Mouse (Mus musculus) lung, embryonic 15.5 days (tissue): ENCODE results near the gene Tmem26. TPM values are rescaled to one million over a fixed set of nuclear protein-coding genes. Genes with fewer than 3 reads are reported as not detected.
"Not testable (repeated sequence)": the region's sequence is repeated elsewhere in the genome, so short reads cannot be mapped to it uniquely, and the experiment has no call there.

Experiments used
- ATAC-seq: fragments of 200-750 bp; cut with Nextera tagmentation; 2 replicates; pipeline ENCODE4 v1.8.0; 2017; ENCODE audit warnings: moderate number of reproducible peaks, borderline replicate concordance; ENCODE audit not compliant: low FRiP score, low TSS enrichment; ENCODE audit errors: extremely low read depth
- H3K27ac ChIP-seq: fragments of 300-500 bp; sonication (generic); 2 replicates; pipeline ENCODE4 v1.5.1; 2015; ENCODE audit warnings: moderate library complexity, mild to moderate bottlenecking, inconsistent platforms
- H3K27me3 ChIP-seq: fragments of 300-500 bp; sonication (generic); 2 replicates; pipeline ENCODE4 v1.6.1; 2015; ENCODE audit warnings: inconsistent platforms
- H3K36me3 ChIP-seq: fragments of 300-500 bp; sonication (generic); 2 replicates; pipeline ENCODE4 v1.6.1; 2015; ENCODE audit warnings: inconsistent platforms
- H3K4me1 ChIP-seq: fragments of 300-500 bp; sonication (generic); 2 replicates; pipeline ENCODE4 v1.6.1; 2015; ENCODE audit warnings: inconsistent platforms
- H3K4me2 ChIP-seq: fragments of 300-500 bp; sonication (generic); 2 replicates; pipeline ENCODE4 v1.6.1; 2015; ENCODE audit warnings: inconsistent platforms, mild to moderate bottlenecking, moderate library complexity
- H3K4me3 ChIP-seq: fragments of 300-500 bp; sonication (generic); 2 replicates; pipeline ENCODE4 v1.5.1; 2015; ENCODE audit warnings: mild to moderate bottlenecking, inconsistent platforms
- H3K9ac ChIP-seq: fragments of 300-500 bp; sonication (generic); 2 replicates; pipeline ENCODE4 v1.6.1; 2015; ENCODE audit warnings: inconsistent platforms
- H3K9me3 ChIP-seq: fragments of 300-500 bp; sonication (generic); 2 replicates; pipeline ENCODE4 v1.6.1; 2016; ENCODE audit warnings: inconsistent platforms
- WGBS: fragments of 180-500 bp; shearing (Covaris S2); methylation state at CpG from one replicate; pipeline ENCODE4 v1.1.7; 2015; 5-methylcytosine and 5-hydroxymethylcytosine counted together
- polyA plus RNA-seq: library from polyadenylated mRNA; unstranded; fragments of >200 nt; fragmentation: Nextera tagmentation; extraction: Ambion mirVana; gene quantifications from 2 replicates; pipeline ENCODE4 v1.2.1, GENCODE M21; 2015

Gene Tmem26
- polyA plus RNA-seq, 1 experiment from 2014 or later, result 7.2 TPM

GRCm38 (mm10) chr10:68715396-68715795 is 8.1 kb upstream of the Tmem26 start:
- H3K4me1 ChIP-seq, result no peaks in the 10 kb centered on the region
- no peak overlapping the region for H3K27ac ChIP-seq
- 87% methylated on average over 3 of the region's 3 CpGs for WGBS
- H3K27me3 ChIP-seq, result no peaks in the 10 kb centered on the region
- no peak overlapping the region for H3K9ac ChIP-seq
- no peak overlapping the region for H3K4me2 ChIP-seq
- H3K36me3 ChIP-seq, result no peaks in the 10 kb centered on the region
- no peaks in the 10 kb centered on the region for H3K9me3 ChIP-seq
- no peak overlapping the region for H3K4me3 ChIP-seq
- no peak for ATAC-seq

GRCm38 (mm10) chr10:68718375-68718774 is 5.1 kb upstream of the Tmem26 start:
- no peak for ATAC-seq
- Histone ChIP-seq H3K9ac (no peak overlapping the region), H3K27ac (no peak overlapping the region), H3K4me2 (no peak overlapping the region), H3K27me3 (no peaks in the 10 kb centered on the region), H3K4me3 (no peak overlapping the region), H3K9me3 (no peaks in the 10 kb centered on the region), H3K4me1 (peaks cover 12% of the 10 kb centered on the region), H3K36me3 (no peaks in the 10 kb centered on the region)
- 75% methylated on average over 3 of the region's 3 CpGs for WGBS

- H3K4me1 ChIP-seq, result peaks cover 24% of the 10 kb centered on the region
- no peaks in the 10 kb centered on the region for H3K36me3 ChIP-seq
- no peaks in the 10 kb centered on the region for H3K9me3 ChIP-seq
- no peaks in the 10 kb centered on the region for H3K27me3 ChIP-seq
- WGBS, result 36% methylated on average over 5 of the region's 5 CpGs
- H3K4me3 ChIP-seq, result no peak overlapping the region
- ATAC-seq, result no peak
- no peak overlapping the region for H3K9ac ChIP-seq
- H3K27ac ChIP-seq, result no peak overlapping the region
- no peak overlapping the region for H3K4me2 ChIP-seq
Measured at GRCm38 (mm10) chr10:68720887-68721400, 2.5 kb upstream of the Tmem26 start.

GRCm38 (mm10) chr10:68723015-68723414 is 431 bp upstream of the Tmem26 start:
- peak overlapping the region; percentile 60; the same call in 1 of the 2 replicates for H3K4me3 ChIP-seq
- WGBS, result 44% methylated on average over 7 of the region's 7 CpGs
- H3K4me2 ChIP-seq, result peak overlapping the region; percentile 97

DNA sequence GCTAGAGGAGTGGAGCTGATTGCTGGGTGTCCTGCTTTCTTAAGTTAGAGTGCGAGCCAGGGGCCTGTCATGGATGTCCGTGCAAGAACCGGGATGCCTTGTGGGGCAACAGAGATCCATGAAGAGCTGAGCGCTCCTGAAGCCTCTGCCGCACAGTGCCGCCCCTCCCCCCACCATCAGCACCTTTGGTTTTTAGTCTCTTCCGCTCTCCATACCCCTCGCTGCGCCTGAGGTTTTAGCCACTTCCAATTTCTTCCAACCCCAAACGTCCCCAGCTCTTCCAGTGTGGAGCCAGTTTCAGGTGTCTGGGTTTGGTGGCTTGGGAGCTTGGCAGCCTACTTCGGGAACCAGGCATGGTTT is 895 bp downstream of the Tmem26 start:
- peak overlapping the region; percentile 53 for H3K9ac ChIP-seq
- H3K36me3 ChIP-seq, result no peaks in the 10 kb centered on the region
- H3K4me1 ChIP-seq, result peaks cover 24% of the 10 kb centered on the region
- 0 out of 2 replicates have a peak, but pooled peaks have one; percentile 23 for ATAC-seq
- peak overlapping the region; percentile 97 for H3K4me2 ChIP-seq
- H3K27ac ChIP-seq, result no peak overlapping the region
- 2% methylated on average over 11 of the region's 11 CpGs for WGBS
- H3K4me3 ChIP-seq, result peak overlapping the region; percentile 60
- H3K9me3 ChIP-seq, result no peaks in the 10 kb centered on the region
- H3K27me3 ChIP-seq, result no peaks in the 10 kb centered on the region

More at GRCm38 (mm10) chr10:68723015-68723414, 431 bp upstream of the Tmem26 start:
- H3K9ac ChIP-seq, result peak overlapping the region; percentile 53; the same call in 1 of the 2 replicates
- H3K27me3 ChIP-seq, result no peaks in the 10 kb centered on the region
- no peak for ATAC-seq
- H3K36me3 ChIP-seq, result no peaks in the 10 kb centered on the region
- H3K4me1 ChIP-seq, result peaks cover 24% of the 10 kb centered on the region
- H3K9me3 ChIP-seq, result no peaks in the 10 kb centered on the region
- no peak overlapping the region for H3K27ac ChIP-seq

DNA sequence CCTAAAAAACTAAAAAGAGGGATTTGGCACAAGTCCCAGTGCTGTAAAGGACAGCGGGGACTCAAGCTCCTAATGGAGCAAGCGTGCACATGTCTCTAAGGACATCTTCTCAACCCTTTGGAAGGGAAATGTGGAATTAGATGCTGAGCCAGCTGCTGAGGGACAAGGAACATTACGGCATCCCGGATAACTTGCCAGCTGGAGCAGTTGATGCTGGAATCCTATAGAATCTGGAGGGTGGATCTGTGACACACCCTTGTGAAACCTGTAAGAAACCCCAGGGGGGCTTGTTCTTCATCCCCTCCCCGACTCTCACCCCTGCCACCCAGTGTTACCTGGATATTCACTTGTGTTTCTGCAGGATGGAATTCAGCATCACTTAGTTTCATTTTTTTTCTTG is 4.0 kb downstream of the Tmem26 start:
- Histone ChIP-seq H3K27ac (no peak overlapping the region), H3K4me1 (peaks cover 19% of the 10 kb centered on the region), H3K36me3 (no peaks in the 10 kb centered on the region), H3K9me3 (no peaks in the 10 kb centered on the region), H3K27me3 (no peaks in the 10 kb centered on the region), H3K9ac (no peak overlapping the region), H3K4me2 (no peak overlapping the region), H3K4me3 (no peak overlapping the region)
- ATAC-seq, result no peak
- WGBS, result 70% methylated on average over 5 of the region's 5 CpGs

DNA sequence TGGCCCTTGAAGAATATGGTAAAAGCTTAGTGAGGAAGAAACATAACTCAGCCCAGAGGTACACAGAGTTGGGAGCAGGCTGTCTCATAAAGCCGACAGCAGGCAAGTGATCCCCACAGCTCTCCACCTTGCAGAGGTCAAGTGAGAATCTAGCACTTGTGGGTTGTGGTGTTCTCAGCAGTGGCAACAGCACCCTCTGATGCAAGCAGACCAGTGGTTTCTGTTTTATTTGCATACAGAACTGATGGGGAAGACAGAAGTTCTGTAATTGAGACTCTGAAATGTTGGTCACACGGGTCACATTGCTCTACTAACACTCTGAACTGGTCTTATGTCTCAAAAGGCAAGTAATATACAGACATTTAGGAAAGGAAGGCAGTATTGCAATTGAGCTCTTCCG is 12.2 kb downstream of the Tmem26 start:
- Histone ChIP-seq H3K27ac (no peak overlapping the region), H3K4me2 (no peak overlapping the region), H3K36me3 (no peaks in the 10 kb centered on the region), H3K4me3 (no peak overlapping the region), H3K4me1 (no peaks in the 10 kb centered on the region), H3K27me3 (no peaks in the 10 kb centered on the region), H3K9me3 (no peaks in the 10 kb centered on the region), H3K9ac (no peak overlapping the region)
- 85% methylated on average over 3 of the region's 3 CpGs for WGBS
- ATAC-seq, result no peak

- no peaks in the 10 kb centered on the region for H3K36me3 ChIP-seq
- no peaks in the 10 kb centered on the region for H3K9me3 ChIP-seq
- H3K27me3 ChIP-seq, result no peaks in the 10 kb centered on the region
- 47% methylated on average over 7 of the region's 7 CpGs for WGBS
- no peak overlapping the region for H3K4me2 ChIP-seq
- H3K27ac ChIP-seq, result no peak overlapping the region
- H3K4me3 ChIP-seq, result no peak overlapping the region
- H3K4me1 ChIP-seq, result no peaks in the 10 kb centered on the region
- H3K9ac ChIP-seq, result no peak overlapping the region
- ATAC-seq, result no peak
Measured at GRCm38 (mm10) chr10:68737391-68737790, 13.9 kb downstream of the Tmem26 start.

DNA sequence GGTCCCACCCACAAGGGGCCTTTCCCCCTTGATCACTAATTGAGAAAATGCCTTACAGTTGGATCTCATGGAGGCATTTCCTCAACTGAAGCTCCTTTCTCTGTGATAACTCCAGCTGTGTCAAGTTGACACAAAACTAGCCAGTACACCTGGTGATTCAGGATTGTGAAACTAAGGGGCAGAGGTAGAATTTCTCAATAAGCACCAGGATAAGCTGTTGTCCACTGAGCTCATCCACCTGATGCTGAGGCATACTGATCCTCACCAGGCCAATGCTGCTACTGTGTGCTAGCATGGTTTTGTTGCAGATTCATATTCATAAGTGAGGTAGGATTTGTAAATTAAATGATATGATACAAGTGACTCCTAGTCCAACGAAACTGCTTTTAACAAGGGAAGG is 15.5 kb downstream of the Tmem26 start:
- not testable (repeated sequence) for H3K9me3 ChIP-seq, H3K4me1 ChIP-seq, H3K9ac ChIP-seq, H3K27ac ChIP-seq, ATAC-seq, H3K36me3 ChIP-seq, H3K4me2 ChIP-seq, H3K4me3 ChIP-seq, H3K27me3 ChIP-seq
- WGBS, result 79% methylated on average over 1 of the region's 1 CpGs

DNA sequence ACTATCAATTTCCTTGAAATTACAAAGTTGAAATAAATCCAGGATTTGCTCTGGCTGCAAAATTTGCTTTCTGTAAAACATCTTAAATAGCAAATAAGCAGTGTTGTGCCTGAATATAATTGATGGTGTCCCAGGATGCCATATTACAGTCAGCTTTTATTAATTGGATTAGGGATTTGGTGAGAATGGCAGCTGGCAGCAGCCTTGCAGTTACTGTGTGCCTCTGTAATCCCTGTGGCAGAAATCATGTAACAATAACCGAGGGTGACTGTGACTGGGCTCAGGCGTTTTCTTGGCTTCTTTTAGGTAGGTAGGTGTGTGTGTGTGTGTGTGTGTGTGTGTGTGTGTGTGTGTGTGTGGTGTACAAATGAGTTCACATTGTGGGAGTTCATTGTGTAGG is 16.8 kb downstream of the Tmem26 start:
- H3K4me1 ChIP-seq, result no peaks in the 10 kb centered on the region
- H3K27me3 ChIP-seq, result no peaks in the 10 kb centered on the region
- no peaks in the 10 kb centered on the region for H3K9me3 ChIP-seq
- no peak overlapping the region for H3K27ac ChIP-seq
- no peak overlapping the region for H3K4me2 ChIP-seq
- H3K4me3 ChIP-seq, result no peak overlapping the region
- no peaks in the 10 kb centered on the region for H3K36me3 ChIP-seq
- no peak for ATAC-seq
- no peak overlapping the region for H3K9ac ChIP-seq
- WGBS, result 74% methylated on average over 2 of the region's 2 CpGs

DNA sequence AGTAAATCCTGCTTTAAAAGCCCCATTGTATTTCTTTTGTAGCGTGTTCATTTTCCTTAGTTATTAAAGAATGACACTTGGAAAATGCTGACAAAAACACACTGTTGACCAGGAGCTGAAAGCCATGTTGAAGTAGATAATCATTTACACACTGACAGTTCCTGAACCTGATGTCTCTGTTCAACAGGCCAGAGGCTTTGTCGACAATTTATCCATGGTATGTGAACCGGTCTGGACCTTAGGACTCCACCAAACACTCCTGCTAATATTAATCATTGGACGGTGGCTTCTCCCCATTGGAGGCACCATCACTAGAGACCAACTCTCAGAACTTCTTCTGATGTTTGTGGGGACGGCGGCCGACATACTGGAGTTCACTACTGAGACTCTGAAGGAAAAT is 27.5 kb downstream of the Tmem26 start:
- H3K27ac ChIP-seq, result no peak overlapping the region
- H3K4me1 ChIP-seq, result peaks cover 6% of the 10 kb centered on the region; the same call in 1 of the 2 replicates
- H3K4me2 ChIP-seq, result no peak overlapping the region
- no peaks in the 10 kb centered on the region for H3K36me3 ChIP-seq
- no peak overlapping the region for H3K4me3 ChIP-seq
- WGBS, result 80% methylated on average over 7 of the region's 7 CpGs
- ATAC-seq, result no peak
- no peak overlapping the region for H3K9ac ChIP-seq
- no peaks in the 10 kb centered on the region for H3K27me3 ChIP-seq
- H3K9me3 ChIP-seq, result no peaks in the 10 kb centered on the region

DNA sequence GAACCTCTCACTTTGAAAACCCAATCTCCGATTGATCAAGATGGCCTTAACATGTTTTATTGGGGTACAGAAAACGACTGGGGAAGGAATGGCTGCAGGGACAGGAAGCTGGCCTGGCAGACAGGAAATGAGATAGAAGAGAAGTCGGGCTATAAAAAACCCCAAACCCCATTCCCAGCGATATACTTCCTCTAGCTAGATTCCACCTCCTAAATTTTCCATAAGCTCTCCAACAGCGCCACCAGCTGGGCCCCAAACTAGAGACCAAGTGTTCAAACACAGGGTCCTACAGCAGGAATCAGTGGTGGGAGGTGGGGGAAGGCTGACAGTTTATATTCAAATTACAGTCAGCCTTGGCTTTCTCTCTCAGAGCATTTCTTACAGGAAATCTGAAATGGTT is 35.8 kb downstream of the Tmem26 start:
- no peak overlapping the region for H3K27ac ChIP-seq
- H3K36me3 ChIP-seq, result no peaks in the 10 kb centered on the region
- H3K4me1 ChIP-seq, result 0 out of 2 replicates have a peak, but pooled peaks cover 6% of the 10 kb centered on the region
- H3K9ac ChIP-seq, result no peak overlapping the region
- no peaks in the 10 kb centered on the region for H3K27me3 ChIP-seq
- 40% methylated on average over 5 of the region's 5 CpGs for WGBS
- no peak overlapping the region for H3K4me2 ChIP-seq
- H3K4me3 ChIP-seq, result no peak overlapping the region
- ATAC-seq, result no peak
- H3K9me3 ChIP-seq, result no peaks in the 10 kb centered on the region

- Histone ChIP-seq H3K27ac (no peak overlapping the region), H3K4me1 (0 out of 2 replicates have a peak, but pooled peaks cover 6% of the 10 kb centered on the region), H3K9me3 (no peaks in the 10 kb centered on the region), H3K4me3 (no peak overlapping the region), H3K36me3 (no peaks in the 10 kb centered on the region), H3K27me3 (no peaks in the 10 kb centered on the region), H3K9ac (no peak overlapping the region), H3K4me2 (no peak overlapping the region)
- no peak for ATAC-seq
- WGBS, result 69% methylated on average over 7 of the region's 7 CpGs
Measured at GRCm38 (mm10) chr10:68759789-68760188, 36.3 kb downstream of the Tmem26 start.
